Mouse (Mus musculus) right cerebral cortex, adult 18-20 months (tissue): Measurements from ENCODE around the gene Csnk1d.

Source experiments
- DNase-seq: peaks from one replicate; pipeline ENCODE4 v3.0.0; 2022; ENCODE audit warnings: mixed read lengths

Gene Csnk1d

DNA sequence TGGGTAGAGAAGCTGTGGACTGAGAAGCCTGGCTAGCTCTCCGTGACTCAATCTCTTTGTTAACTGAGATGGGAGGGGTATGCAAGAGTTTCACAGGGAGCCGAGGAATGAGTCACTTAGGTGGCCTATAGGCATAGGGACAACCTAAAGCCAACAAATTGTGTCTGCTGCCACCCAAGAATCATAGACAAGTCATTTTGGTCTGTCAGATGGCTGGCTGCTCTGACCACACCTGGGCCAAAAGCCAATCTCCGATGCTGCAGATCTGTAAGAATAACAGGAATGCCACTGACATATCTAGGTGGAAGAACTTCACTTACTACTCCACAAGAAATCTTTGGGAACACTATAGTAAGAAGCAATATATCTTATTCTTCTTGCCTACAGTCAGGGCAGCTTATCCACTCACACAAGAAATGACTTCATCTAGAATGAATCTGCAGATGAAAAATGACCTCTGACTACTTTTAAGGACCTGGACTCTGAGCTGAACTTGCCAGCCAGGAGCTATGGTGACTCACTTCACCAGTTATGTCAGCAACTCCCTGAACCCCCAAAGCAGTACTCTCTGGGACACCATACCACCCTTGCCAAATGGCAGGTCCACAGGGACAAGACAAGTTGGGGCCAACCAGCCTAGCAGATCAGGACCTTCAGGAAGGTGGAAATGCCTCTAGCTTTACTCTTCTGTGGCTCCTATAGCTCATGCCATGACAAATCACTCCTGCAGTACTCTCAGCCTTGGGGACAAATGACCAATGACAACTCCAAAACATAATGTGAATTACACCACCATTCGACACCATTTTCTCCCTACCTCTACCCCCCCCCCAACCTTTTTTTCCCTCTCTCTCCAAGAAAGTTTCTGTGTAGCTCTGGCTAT is 6.4 kb downstream of the Csnk1d start:
- DNase-seq = no peak

DNA sequence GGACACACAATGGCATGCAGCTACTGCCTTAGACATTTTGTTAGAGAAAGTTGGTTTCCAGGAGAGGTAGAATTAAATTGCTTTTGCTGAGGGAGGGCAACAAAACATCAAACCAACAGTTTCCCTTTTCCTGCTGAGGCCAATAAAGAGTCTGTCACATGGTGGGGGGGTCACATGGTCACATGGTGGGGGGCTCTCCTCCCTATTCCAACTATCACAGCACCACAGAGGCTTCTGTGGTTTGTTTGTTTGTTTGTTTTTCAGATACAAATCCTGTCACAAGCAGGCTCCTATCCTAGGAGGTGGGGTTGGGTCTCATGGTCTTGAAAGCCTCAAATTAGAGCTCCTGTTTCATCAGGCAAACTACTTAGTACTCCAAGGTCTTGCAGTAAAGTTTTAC is 8.7 kb downstream of the Csnk1d start:
- DNase-seq = no peak

DNA sequence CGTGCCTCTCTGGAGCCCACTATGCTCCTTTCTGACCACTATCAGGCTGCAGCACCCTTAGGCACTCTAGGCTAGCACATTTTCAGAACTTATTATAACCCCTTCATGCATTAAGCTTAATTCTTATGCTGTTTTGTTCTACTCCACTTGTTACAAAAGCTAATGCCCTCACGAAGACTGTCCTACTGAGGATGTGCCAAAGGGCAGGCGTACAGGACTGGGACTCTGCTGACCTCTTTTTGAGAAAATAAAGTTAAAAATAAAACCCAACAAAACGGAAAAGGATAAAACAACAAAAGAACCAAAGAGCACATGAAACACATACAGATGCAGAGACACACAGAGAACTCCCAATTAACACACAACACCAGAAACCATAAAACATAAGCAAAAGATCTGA is 9.5 kb downstream of the Csnk1d start:
- DNase-seq = no peak

DNA sequence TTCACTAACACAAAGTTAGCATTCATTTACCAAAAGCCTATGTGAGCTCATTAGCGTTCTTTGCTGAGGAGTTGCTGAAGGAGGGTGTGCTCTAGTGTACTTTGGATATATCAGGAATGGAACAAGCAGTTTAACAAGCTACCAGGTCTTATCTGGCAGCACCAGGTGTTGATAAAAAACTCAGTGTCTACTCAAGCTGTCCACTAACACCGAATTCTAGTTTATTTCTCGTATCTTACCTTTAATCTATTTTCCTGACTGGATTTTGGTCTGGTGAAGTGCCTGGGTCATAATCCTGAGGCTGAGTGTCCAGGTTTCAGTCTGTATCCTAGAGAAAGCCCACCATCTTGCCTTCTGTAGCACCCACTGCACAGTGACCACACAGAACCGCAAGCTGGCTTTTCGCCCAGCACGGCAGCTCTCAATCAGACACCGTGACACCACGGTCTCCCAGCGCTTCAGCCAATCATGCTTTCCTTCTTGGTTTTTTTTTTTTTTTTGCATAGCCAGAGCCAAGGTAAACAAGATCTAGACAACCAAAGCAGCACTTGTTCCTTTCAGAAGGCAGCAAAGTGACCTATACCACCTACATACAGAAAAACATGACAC is 10.6 kb downstream of the Csnk1d start:
- DNase-seq = no peak

DNA sequence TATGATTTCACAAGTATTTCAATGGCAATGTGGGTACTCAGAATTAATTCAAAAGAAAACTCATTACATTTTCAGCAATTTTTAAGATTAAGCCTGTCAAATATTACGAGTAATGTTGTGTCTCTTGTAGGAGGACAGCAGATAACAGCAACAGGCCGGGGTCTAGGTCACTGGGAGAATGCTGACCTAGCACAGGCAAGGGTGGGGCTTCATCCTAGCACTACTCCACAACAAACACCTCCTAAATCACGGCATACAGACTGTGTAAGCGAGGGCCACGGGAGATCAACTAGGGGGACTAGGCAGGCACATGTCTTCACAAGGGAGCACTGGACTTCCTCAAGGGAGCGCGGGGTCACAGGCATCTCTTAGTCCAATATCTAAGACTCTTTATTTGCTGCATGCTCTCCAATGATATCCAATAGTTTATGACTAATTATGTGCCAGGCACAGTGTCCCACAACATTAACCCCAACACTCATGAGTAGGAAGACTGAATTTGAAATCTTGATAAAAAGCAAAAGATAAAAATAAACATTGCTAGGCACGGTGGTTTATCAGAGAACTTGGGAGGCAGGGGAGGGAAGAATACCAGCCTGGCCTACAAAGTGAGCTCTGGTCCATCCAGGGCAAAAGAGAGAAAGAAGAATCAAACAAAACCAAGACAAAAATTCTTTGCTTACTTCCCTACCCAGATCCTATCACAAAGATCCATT is 11.3 kb downstream of the Csnk1d start:
- no peak for DNase-seq

- no peak for DNase-seq
These were observed 17.8 kb downstream of the Csnk1d start for GRCm38 (mm10) chr11:120973318-120973717.

- DNase-seq = no peak
These were observed 19.9 kb downstream of the Csnk1d start for GRCm38 (mm10) chr11:120971237-120971636.

DNA sequence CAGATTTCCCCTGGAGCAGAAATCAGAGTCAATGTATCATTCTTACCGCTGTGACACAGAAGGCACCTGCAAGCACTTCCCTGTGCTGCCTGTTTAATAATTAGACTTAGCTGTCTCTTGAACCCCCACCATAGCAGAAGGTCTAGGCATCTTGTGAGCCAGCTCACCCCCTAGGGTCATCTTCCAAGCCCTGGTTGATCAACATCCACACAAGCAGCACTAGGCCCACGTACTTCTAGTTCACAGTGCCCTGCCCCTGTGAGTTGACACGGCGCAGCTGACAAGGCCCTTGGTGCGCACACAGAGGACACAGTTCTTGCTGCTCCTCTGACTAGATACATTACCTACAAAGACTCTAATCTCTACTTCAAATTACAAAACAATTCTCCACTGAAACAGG is 21.4 kb downstream of the Csnk1d start:
- DNase-seq = no peak

DNA sequence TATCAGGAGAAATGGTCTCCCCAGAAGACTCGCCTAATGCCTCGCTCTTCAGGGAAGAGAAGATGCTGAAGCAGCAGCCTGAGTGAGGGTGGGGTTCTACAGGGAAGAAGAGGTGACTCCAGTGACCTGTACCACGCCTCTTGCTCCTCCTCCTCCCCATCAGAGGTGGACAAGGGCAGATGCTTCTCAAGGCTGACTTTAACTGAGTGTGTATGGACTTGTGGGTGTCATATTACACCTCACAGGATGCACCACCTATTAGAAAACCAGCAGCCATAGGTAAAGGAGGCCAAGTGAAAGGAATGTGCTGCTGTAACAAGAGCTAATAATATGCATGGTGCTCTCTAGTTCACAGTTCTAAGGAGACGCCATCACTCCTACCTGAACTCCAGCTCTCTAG is 25.5 kb downstream of the Csnk1d start:
- DNase-seq = no peak

DNA sequence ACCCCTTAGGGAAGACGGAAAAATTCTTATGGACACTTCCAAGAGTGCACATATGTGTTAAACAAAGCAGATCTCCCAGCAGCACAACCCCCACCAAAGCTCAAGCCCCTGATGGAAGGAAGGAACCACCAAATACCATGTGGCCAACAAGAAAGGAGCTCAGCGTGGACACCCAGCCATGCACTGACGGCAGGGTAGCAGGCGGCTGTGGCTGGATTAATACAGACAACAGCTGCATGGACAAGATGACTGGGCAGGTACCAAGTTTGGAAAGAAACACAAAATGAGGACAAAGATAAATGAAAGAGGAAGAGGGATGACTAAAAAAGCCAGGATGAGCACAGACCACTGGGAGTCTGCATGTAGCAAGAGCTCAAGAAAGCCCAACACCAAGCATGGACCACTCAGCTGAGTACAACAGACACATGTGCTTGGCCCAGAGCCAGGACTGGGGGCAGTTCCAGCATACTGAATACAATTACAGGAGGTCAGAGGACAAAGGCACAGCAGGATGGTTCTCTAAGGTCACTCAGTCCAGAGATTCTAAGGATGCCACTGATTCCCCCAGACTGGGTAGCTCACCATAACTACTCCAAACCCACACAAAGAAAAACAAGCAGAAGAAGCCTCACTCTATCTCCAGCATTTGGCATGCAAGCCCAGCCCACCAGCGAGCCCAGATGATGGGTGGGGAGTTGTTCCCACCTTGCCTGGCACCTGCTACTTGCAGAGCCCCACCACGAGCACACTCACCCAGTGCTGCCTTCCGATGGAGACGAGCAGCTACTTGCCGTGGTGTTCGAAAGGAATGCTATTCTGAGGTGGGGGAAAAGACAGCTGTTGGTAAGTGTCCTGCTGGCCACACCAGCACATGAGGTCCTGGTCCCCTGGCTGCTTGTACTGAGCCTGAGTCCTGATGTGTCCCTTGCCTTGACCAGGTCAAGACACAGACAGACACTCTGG is 26.7 kb downstream of the Csnk1d start:
- DNase-seq = no peak

GRCm38 (mm10) chr11:120962909-120963308 is 28.2 kb downstream of the Csnk1d start:
- no peak for DNase-seq

GRCm38 (mm10) chr11:120962050-120962771 is 28.9 kb downstream of the Csnk1d start:
- no peak for DNase-seq

DNA sequence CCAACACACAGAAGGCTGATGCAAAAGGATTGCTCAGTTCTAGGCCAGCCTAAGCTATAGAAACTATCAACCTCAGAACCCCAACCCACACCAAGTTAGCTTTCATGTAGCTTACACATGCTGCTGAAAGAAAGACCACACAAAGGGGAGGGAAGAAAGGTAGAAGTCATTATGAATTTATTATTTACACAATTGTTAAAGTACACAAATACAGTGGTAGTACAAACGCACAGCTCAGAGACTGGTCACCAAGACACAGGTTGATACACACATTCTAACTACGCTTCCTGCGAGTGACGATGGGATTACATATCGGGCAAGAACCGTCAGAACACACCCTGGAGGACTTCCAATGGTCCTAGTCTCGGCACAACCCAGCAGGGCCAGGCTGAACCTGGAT is 29.5 kb downstream of the Csnk1d start:
- DNase-seq = no peak

- no peak for DNase-seq
These were observed 30.9 kb downstream of the Csnk1d start for GRCm38 (mm10) chr11:120960248-120960647.

DNA sequence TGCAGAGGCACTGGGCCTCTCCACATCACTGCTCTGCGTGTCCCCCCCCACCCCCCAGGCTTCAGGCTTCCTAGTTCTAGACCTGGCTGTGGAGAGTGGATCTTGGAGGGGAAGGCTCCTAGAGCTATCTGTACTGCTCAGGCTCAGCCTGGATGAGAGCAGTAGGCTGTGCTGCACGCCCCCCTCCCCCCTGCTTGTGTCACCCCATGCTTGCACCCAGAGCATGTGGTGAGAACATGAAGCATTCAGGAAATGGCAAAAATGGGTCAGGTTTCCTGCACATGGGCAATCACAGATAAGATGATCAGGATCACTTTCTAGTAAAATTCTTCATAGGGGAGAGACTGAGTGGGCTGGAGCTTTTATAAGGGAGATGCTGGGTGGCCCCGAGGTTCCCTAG is 31.6 kb downstream of the Csnk1d start:
- DNase-seq = no peak

DNA sequence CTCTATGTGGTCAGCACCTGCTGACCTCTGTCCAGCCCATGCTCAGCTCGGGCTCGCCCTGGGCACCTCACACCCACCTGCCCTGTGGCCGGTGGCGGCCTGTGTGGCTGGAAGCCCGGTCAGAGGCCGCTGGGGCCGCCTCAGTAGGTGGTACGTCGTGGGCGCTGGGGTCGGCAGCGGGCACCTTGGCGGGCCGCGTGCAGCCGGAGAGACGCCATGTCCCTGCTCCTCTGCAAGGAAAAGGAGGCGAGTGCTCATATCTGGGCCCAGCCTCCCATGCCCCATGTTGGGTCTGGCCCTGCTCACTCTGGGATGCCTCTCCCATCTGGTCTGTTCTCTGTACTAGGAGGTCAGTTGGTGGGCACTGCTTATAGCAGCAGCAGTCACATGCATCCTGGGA is 32.1 kb downstream of the Csnk1d start:
- DNase-seq = no peak

- no peak for DNase-seq
These were observed 33.3 kb downstream of the Csnk1d start for GRCm38 (mm10) chr11:120957731-120958257.

DNA sequence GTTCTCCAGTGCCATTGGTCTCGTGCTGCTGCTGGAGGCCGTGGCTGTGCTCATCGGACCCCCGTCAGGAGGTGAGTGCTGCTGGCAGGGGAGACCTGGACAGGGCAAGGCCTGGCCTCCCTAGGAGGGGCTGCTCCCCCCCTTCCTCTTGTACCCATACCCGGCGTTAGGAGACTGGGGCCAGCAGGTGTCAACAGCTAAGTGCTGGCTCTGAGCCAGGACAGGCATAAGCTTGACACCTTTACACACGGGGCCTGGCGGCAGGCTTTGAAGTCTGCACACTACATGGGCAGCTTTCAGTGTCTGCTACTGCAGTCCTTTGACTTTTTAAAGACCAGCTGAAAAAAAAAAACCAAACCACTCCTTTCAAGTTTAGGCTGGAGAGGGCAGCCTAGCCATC is 34.1 kb downstream of the Csnk1d start:
- DNase-seq = no peak

DNA sequence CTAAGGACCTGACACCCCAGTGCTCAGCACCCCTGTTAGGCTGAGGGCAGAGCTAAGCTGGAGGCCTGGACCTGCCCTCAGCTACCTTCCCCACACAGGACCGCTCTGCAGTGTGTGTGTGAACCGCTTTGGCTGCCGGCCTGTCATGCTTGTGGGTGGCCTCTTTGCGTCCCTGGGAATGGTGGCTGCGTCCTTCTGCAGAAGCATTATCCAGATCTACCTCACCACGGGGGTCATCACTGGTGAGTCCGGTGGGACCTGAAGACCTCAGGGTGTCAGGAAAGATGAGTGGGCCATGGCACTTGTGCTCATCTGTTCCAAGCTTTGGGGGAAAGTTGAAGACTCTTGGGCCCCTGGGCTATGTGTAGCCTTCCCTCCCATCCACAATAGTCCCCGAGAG is 35.4 kb downstream of the Csnk1d start:
- no peak for DNase-seq

- DNase-seq = no peak
These were observed 36.2 kb downstream of the Csnk1d start for GRCm38 (mm10) chr11:120954936-120955335.
